Mouse (Mus musculus): ENCODE data around the gene Irak4. TPM values are rescaled to one million over a fixed set of nuclear protein-coding genes. Genes with fewer than 3 reads are reported as not detected.

Gene Irak4
- polyA plus RNA-seq, 2 experiments from 2014 or later, result 31.4 to 37.2 TPM

GRCm38 (mm10) chr15:94628830-94629601 lies 85.6 kb downstream of the Irak4 start, which contains the start of gene Tmem117:
Tmem117 (plus strand) TSS chr15:94629232.
- ATAC-seq, result no peak

- no peak for ATAC-seq
Observed at GRCm38 (mm10) chr15:94630553-94630952, 87.1 kb downstream of the Irak4 start.

Other genes with a start within 250 kb of the Irak4 start
- under 1 TPM in 1 of 2 experiments, not detected in 1; 0.17 TPM for gene Adamts20, start 78.2 kb upstream of the Irak4 start, polyA plus RNA-seq (2017; shearing (Covaris generic))
- gene Pus7l, start 96 bp upstream of the Irak4 start, polyA plus RNA-seq (2017; shearing (Covaris generic)), result 1 to 10 TPM; 7.1 to 8.7 TPM
- gene Twf1, start 46.2 kb downstream of the Irak4 start, polyA plus RNA-seq (2017; shearing (Covaris generic)), result 10 to 100 TPM; 52.6 to 60.0 TPM
- under 1 TPM in 1 of 2 experiments, not detected in 1; 0.49 TPM for gene Tmem117, start 85.6 kb downstream of the Irak4 start, polyA plus RNA-seq (2017; shearing (Covaris generic))

All from activated CD4-positive, CD25-positive, alpha-beta regulatory T cell, adult 4 months (primary cell).